8 mouse cellular contexts compared by ENCODE assay signal in genomic region chr3:108086470-108086979, GRCm38 (mm10). TPM values are rescaled to one million over a fixed set of nuclear protein-coding genes. Genes with fewer than 3 reads are reported as not detected.
DNase-seq lines count a peak whose midpoint lies in the region; ATAC-seq and TF ChIP-seq lines count a peak whose summit lies in the region.

Ampd2 (minus strand) TSS chr3:108086651.

- peaks cover 35% of the 10 kb centered on the region for H3K79me3 ChIP-seq in C2C12 (ENCODE audit: low read depth)

- H3K27ac ChIP-seq in embryonic facial prominence, embryonic 13.5 days = peak within 1 kb of the TSS; percentile 85
- peak within 1 kb of the TSS; percentile 95 for H3K27ac ChIP-seq in heart, embryonic 10.5 days
- H3K27ac ChIP-seq in liver, adult 2 months (replicated peaks; ENCODE audit: insufficient read depth, low read depth, low read length) = peak within 1 kb of the TSS; percentile 92

- peaks cover 58% of the 10 kb centered on the region for H3K79me2 ChIP-seq in C2C12 (ENCODE audit: control insufficient read depth, insufficient read depth)
- H3K79me2 ChIP-seq in liver, adult 2 months (ENCODE audit: control insufficient read depth, insufficient read depth, low read length) = peaks cover 19% of the 10 kb centered on the region

- peaks cover 70% of the 10 kb centered on the region for H3K4me1 ChIP-seq in embryonic facial prominence, embryonic 13.5 days
- peaks cover 69% of the 10 kb centered on the region for H3K4me1 ChIP-seq in heart, embryonic 10.5 days
- H3K4me1 ChIP-seq in liver, adult 2 months (ENCODE audit: control insufficient read depth, insufficient read depth, low read length) = peaks cover 30% of the 10 kb centered on the region

- TF ChIP-seq CTCF in C2C12 (IDR thresholded peaks at IDR 0.05; ENCODE audit: control insufficient read depth, insufficient read depth, insufficient read length) = no peak
- TF ChIP-seq CTCF in liver, adult 2 months (IDR thresholded peaks at IDR 0.05; ENCODE audit: low read depth, low read length) = no peak

- 1% methylated on average over 29 of the region's 29 CpGs for WGBS in embryonic facial prominence, embryonic 13.5 days
- WGBS in heart, embryonic 10.5 days = under 1% methylated on average over 29 of the region's 29 CpGs
- under 1% methylated on average over 29 of the region's 29 CpGs for WGBS in liver, adult 2 months

- H3K9ac ChIP-seq in embryonic facial prominence, embryonic 13.5 days = peak within 1 kb of the TSS; percentile 82
- H3K9ac ChIP-seq in liver, adult 2 months (ENCODE audit: low read depth, low read length) = peak within 1 kb of the TSS; percentile 90

- peak within 1 kb of the TSS; percentile 87 for H3ac ChIP-seq in C2C12 (ENCODE audit: control insufficient read depth, insufficient read length, low read depth)

- ATAC-seq in embryonic facial prominence, embryonic 13.5 days (ENCODE audit: insufficient number of reproducible peaks, insufficient read depth, low FRiP score, low TSS enrichment, low read depth) = 0 out of 2 replicates have a peak, but pooled peaks have one; percentile 1
- ATAC-seq in monocyte, adult 5-6 weeks (replicated peaks; ENCODE audit: insufficient number of reproducible peaks, low FRiP score, low TSS enrichment, poor library complexity, severe bottlenecking) = no peak

- DNase-seq in adrenal gland, postnatal 10 days = peak; percentile 95
- DNase-seq in heart, embryonic 10.5 days (ENCODE audit: low spot score) = peak; percentile 94
- peak; percentile 91 for DNase-seq in kidney, adult 9 months
- DNase-seq in liver, adult 2 months (ENCODE audit: extremely low read depth, low read depth, low spot score) = peak; percentile 82
- peak; percentile 96 for DNase-seq in testis, postnatal 10 days (ENCODE audit: low spot score)

- H3K4me3 ChIP-seq in C2C12 (ENCODE audit: insufficient read depth, poor library complexity, severe bottlenecking) = peak within 1 kb of the TSS; percentile 79
- H3K4me3 ChIP-seq in embryonic facial prominence, embryonic 13.5 days = peak within 1 kb of the TSS; percentile 68
- peak within 1 kb of the TSS; percentile 79 for H3K4me3 ChIP-seq in heart, embryonic 10.5 days
- peak within 1 kb of the TSS; percentile 85 for H3K4me3 ChIP-seq in liver, adult 2 months (ENCODE audit: insufficient read depth, low read depth, low read length)

- no peaks in the 10 kb centered on the region for H3K27me3 ChIP-seq in C2C12 (ENCODE audit: control insufficient read depth, insufficient read depth, insufficient read length)
- no peaks in the 10 kb centered on the region for H3K27me3 ChIP-seq in embryonic facial prominence, embryonic 13.5 days
- H3K27me3 ChIP-seq in heart, embryonic 10.5 days (ENCODE audit: insufficient read depth, poor library complexity, severe bottlenecking) = no peaks in the 10 kb centered on the region
- no peaks in the 10 kb centered on the region for H3K27me3 ChIP-seq in liver, adult 2 months (ENCODE audit: control insufficient read depth, insufficient read depth, low read length)

- TF ChIP-seq POLR2A in liver, adult 2 months (IDR thresholded peaks at IDR 0.05; ENCODE audit: extremely low read depth, insufficient read depth, low read length) = no peak

- H3K4me2 ChIP-seq in embryonic facial prominence, embryonic 13.5 days = peak within 1 kb of the TSS; percentile 100

- no peaks in the 10 kb centered on the region for H3K9me3 ChIP-seq in embryonic facial prominence, embryonic 13.5 days
- no peaks in the 10 kb centered on the region for H3K9me3 ChIP-seq in heart, embryonic 10.5 days

- H3K36me3 ChIP-seq in C2C12 (ENCODE audit: control insufficient read depth, insufficient read depth) = peaks cover 14% of the 10 kb centered on the region
- H3K36me3 ChIP-seq in embryonic facial prominence, embryonic 13.5 days = no peaks in the 10 kb centered on the region
- no peaks in the 10 kb centered on the region for H3K36me3 ChIP-seq in heart, embryonic 10.5 days
- H3K36me3 ChIP-seq in liver, adult 2 months (ENCODE audit: control insufficient read depth, insufficient read depth, low read length) = no peaks in the 10 kb centered on the region

TF ChIP-seq in C2C12, 6 proteins besides CTCF, POLR2A, EP300 and RAD21:
- TF ChIP-seq MYOG (IDR thresholded peaks at IDR 0.05; ENCODE audit: control insufficient read depth, extremely low read depth, insufficient read length) (no peak), USF1 (IDR thresholded peaks at IDR 0.05; ENCODE audit: low read depth) (peak; percentile 83), MAX (IDR thresholded peaks at IDR 0.05) (peak; percentile 96), MYOD1 (IDR thresholded peaks at IDR 0.05; ENCODE audit: control insufficient read depth, insufficient read length, low read depth) (peak; percentile 64), FOSL1 (IDR thresholded peaks at IDR 0.05; ENCODE audit: insufficient read depth, low read length, poor library complexity, severe bottlenecking) (no peak), CEBPB (IDR thresholded peaks at IDR 0.05; ENCODE audit: low read depth) (peak; percentile 20)

RNA-seq across cellular contexts. Expression of gene Ampd2, which starts in this region (rescaled TPM):
- polyA plus RNA-seq in C2C12 (2012; fragmentation: generic; extraction: Trizol) = 58.3 TPM
- total RNA-seq in adrenal gland, postnatal 10 days (2021) = 10 to 100 TPM; 79.3 to 92.2 TPM
- polyA plus RNA-seq in embryonic facial prominence, embryonic 13.5 days (2015; fragmentation: Nextera tagmentation; extraction: Ambion mirVana) = 38.4 and 44.5 TPM in 2 replicates
- 57.5 and 62.8 TPM in 2 replicates for polyA plus RNA-seq in heart, embryonic 10.5 days (2016; fragmentation: Nextera tagmentation; extraction: Ambion mirVana)
- 11.0 and 13.8 TPM in 2 replicates for total RNA-seq in liver, adult 2 months (2014; rRNA removed)
- polyA plus RNA-seq in liver, adult 2 months (2012; rRNA removed) = 69.6 and 128 TPM in 2 replicates
- 15.6 to 22.0 TPM (median 18.4 TPM) in 3 replicates for total RNA-seq in monocyte, adult 5-6 weeks (2017)
